Mouse (Mus musculus) forebrain, embryonic 13.5 days (tissue): ENCODE data around the gene Mns1. TPM values are rescaled to one million over a fixed set of nuclear protein-coding genes. Genes with fewer than 3 reads are reported as not detected.
A peak's percentile ranks its signal among the peaks of the same experiment; 100 is the strongest.

Experiments
- ATAC-seq: fragments of 200-750 bp; cut with Nextera tagmentation; 2 replicates; pipeline ENCODE4 v1.8.0; 2017
- H3K27ac ChIP-seq: fragments of 300-500 bp; sonication (generic); 2 replicates; pipeline ENCODE4 v1.5.1; 2015; ENCODE audit warnings: inconsistent platforms, mild to moderate bottlenecking, moderate library complexity
- H3K27me3 ChIP-seq: fragments of 300-500 bp; sonication (generic); 2 replicates; pipeline ENCODE4 v1.6.1; 2015; ENCODE audit warnings: mild to moderate bottlenecking, inconsistent platforms
- H3K36me3 ChIP-seq: fragments of 300-500 bp; sonication (generic); 2 replicates; pipeline ENCODE4 v1.6.1; 2015; ENCODE audit warnings: mild to moderate bottlenecking, inconsistent platforms; ENCODE audit not compliant: poor library complexity, severe bottlenecking
- H3K4me1 ChIP-seq: fragments of 300-500 bp; sonication (generic); 2 replicates; pipeline ENCODE4 v1.6.1; 2015; ENCODE audit warnings: inconsistent platforms
- H3K4me2 ChIP-seq: fragments of 300-500 bp; sonication (generic); 2 replicates; pipeline ENCODE4 v1.6.1; 2015; ENCODE audit warnings: inconsistent platforms, mild to moderate bottlenecking, moderate library complexity
- H3K4me3 ChIP-seq: fragments of 300-500 bp; sonication (generic); 2 replicates; pipeline ENCODE4 v1.5.1; 2015; ENCODE audit warnings: mild to moderate bottlenecking, inconsistent platforms
- H3K9ac ChIP-seq: fragments of 300-500 bp; sonication (generic); 2 replicates; pipeline ENCODE4 v1.6.1; 2015; ENCODE audit warnings: mild to moderate bottlenecking, inconsistent platforms
- H3K9me3 ChIP-seq: fragments of 300-500 bp; sonication (generic); replicated peaks from 2 replicates; pipeline ENCODE4 v1.6.1; 2016; ENCODE audit warnings: inconsistent platforms
- WGBS: fragments of 180-500 bp; shearing (Covaris S2); methylation state at CpG from one replicate; pipeline ENCODE4 v1.1.7; 2015; 5-methylcytosine and 5-hydroxymethylcytosine counted together
- polyA plus RNA-seq: library from polyadenylated mRNA; unstranded; fragments of >200 nt; fragmentation: Nextera tagmentation; extraction: Ambion mirVana; gene quantifications from 2 replicates; pipeline ENCODE4 v1.2.1, GENCODE M21; 2015

The Mns1 gene
- polyA plus RNA-seq, 1 experiment from 2014 or later = 30.4 TPM

- Histone ChIP-seq H3K9me3 (no peaks in the 10 kb centered on the region), H3K9ac (no peak overlapping the region), H3K27ac (no peak overlapping the region), H3K27me3 (0 out of 2 replicates have a peak, but pooled peaks cover 6% of the 10 kb centered on the region), H3K4me2 (no peak overlapping the region), H3K4me3 (no peak overlapping the region), H3K36me3 (no peaks in the 10 kb centered on the region), H3K4me1 (peaks cover 4% of the 10 kb centered on the region; the same call in 1 of the 2 replicates)
- WGBS = 92% methylated on average over 9 of the region's 9 CpGs
- no peak for ATAC-seq
Measured at GRCm38 (mm10) chr9:72405882-72406638, 31.8 kb upstream of the Mns1 start.

DNA sequence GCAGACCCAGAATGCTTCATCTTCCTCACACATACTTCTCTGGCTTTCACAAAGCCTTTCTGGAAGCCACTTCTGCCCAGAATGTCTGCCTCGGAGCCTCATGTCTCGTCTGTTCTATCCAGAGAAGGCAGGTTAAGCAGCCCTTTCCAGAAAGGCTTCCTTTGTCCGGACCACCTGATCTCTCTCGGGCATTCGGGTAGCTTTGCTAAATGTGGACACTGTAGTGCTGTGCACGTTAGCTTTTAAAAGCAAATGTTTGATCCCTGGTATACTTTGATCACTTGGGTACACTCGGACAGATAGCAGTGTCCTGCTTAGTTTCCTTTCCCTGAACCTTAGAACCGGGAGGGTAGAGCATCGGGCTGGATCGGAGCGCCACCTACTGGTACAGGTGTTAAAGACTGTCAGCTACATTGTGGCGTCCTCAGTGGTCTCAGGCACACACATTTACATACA lies 29.7 kb upstream of the Mns1 start:
- ATAC-seq = peak; percentile 94
- Histone ChIP-seq H3K4me1 (peaks cover 4% of the 10 kb centered on the region; the same call in 1 of the 2 replicates), H3K9me3 (no peaks in the 10 kb centered on the region), H3K27ac (no peak overlapping the region; the same call in 1 of the 2 replicates), H3K4me3 (peak overlapping the region; percentile 27), H3K4me2 (peak overlapping the region; percentile 56), H3K36me3 (no peaks in the 10 kb centered on the region), H3K9ac (peak overlapping the region; percentile 52), H3K27me3 (0 out of 2 replicates have a peak, but pooled peaks cover 6% of the 10 kb centered on the region)
- WGBS = 12% methylated on average over 12 of the region's 12 CpGs

GRCm38 (mm10) chr9:72409381-72410225 lies 28.2 kb upstream of the Mns1 start:
- no peak for ATAC-seq
- 58% methylated on average over 15 of the region's 15 CpGs for WGBS
- Histone ChIP-seq H3K9ac (no peak overlapping the region), H3K4me3 (no peak overlapping the region), H3K36me3 (no peaks in the 10 kb centered on the region), H3K27me3 (0 out of 2 replicates have a peak, but pooled peaks cover 6% of the 10 kb centered on the region), H3K9me3 (no peaks in the 10 kb centered on the region), H3K4me2 (no peak overlapping the region), H3K4me1 (peaks cover 4% of the 10 kb centered on the region; the same call in 1 of the 2 replicates), H3K27ac (no peak overlapping the region)

GRCm38 (mm10) chr9:72411746-72412145 lies 26.1 kb upstream of the Mns1 start:
- Histone ChIP-seq H3K9ac (no peak overlapping the region), H3K4me1 (peaks cover 4% of the 10 kb centered on the region; the same call in 1 of the 2 replicates), H3K4me2 (no peak overlapping the region), H3K27ac (no peak overlapping the region), H3K4me3 (no peak overlapping the region), H3K36me3 (no peaks in the 10 kb centered on the region), H3K27me3 (0 out of 2 replicates have a peak, but pooled peaks cover 6% of the 10 kb centered on the region), H3K9me3 (no peaks in the 10 kb centered on the region)
- WGBS = 85% methylated on average over 2 of the region's 2 CpGs
- ATAC-seq = no peak

DNA sequence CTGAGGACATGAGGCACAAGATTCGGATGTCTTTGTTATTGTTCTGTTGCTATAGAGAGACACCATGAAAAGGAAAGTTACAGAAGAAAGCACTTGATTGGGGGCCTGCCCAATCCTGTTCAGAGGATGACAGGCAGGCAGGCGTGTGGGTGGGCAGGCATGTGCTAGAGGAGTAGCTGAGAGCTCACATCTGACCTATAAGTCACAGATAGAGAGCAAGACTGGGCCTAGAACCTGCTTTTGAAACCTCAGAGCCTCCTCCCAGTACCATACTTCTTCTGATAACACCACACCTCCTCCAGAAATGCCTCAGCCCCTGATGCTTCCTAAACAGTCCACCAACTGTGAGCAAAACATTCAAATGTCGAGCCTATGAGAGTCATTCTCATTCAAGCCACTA lies 19.4 kb upstream of the Mns1 start:
- Histone ChIP-seq H3K9ac (no peak overlapping the region), H3K9me3 (no peaks in the 10 kb centered on the region), H3K4me2 (no peak overlapping the region), H3K27ac (no peak overlapping the region), H3K27me3 (no peaks in the 10 kb centered on the region; the same call in 1 of the 2 replicates), H3K4me1 (peaks cover 13% of the 10 kb centered on the region), H3K4me3 (no peak overlapping the region), H3K36me3 (no peaks in the 10 kb centered on the region)
- WGBS = 84% methylated on average over 3 of the region's 3 CpGs
- ATAC-seq = no peak

DNA sequence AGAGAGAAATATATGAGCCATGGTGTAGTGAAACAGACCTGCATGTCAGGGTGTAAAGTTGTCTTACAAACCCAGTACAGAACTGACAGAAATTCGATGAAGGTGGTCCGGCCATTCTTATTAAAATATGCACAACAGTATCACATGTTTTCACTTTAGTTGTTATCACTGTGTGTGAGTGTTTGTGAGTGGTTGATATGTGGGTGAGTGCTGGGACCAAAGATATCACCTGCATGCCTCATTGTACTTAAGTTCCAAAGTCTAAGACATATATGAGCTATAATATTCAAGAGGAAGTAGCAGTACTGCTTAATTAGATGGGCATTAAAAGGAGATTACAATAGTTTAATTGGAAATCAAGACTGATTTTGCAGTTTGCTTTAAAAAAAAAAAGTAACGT lies 17.3 kb upstream of the Mns1 start:
- Histone ChIP-seq H3K4me1 (peaks cover 14% of the 10 kb centered on the region), H3K27me3 (no peaks in the 10 kb centered on the region; the same call in 1 of the 2 replicates), H3K27ac (no peak overlapping the region), H3K4me3 (no peak overlapping the region), H3K9ac (no peak overlapping the region), H3K9me3 (no peaks in the 10 kb centered on the region), H3K36me3 (no peaks in the 10 kb centered on the region), H3K4me2 (no peak overlapping the region)
- 80% methylated on average over 3 of the region's 3 CpGs for WGBS
- ATAC-seq = no peak

GRCm38 (mm10) chr9:72422284-72422683 lies 15.5 kb upstream of the Mns1 start:
- 76% methylated on average over 11 of the region's 11 CpGs for WGBS
- H3K27ac ChIP-seq = no peak overlapping the region
- H3K4me3 ChIP-seq = no peak overlapping the region
- no peak for ATAC-seq
- peaks cover 16% of the 10 kb centered on the region for H3K4me1 ChIP-seq
- no peak overlapping the region for H3K4me2 ChIP-seq
- H3K36me3 ChIP-seq = no peaks in the 10 kb centered on the region
- no peaks in the 10 kb centered on the region for H3K9me3 ChIP-seq
- H3K9ac ChIP-seq = no peak overlapping the region
- H3K27me3 ChIP-seq = no peaks in the 10 kb centered on the region; the same call in 1 of the 2 replicates

DNA sequence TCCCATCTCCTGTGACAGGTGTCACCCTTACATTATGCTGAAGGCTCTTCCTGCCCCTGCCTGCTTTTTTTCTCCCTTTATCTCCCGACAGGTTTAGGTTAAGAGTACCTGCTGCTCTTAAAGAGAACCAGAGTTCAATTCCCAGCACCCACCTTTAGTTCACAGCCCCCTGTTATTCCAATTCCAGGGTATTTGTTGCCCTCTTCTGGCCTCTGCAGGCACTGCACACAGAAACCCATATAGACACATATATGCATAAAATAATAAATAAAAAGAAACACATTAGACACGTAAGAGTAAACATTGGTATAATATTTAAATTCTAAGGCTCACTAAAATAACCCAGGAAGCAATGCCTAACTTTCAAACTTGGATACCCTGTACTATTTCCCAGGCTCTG lies 15.1 kb upstream of the Mns1 start:
- H3K27ac ChIP-seq = no peak overlapping the region
- ATAC-seq = no peak

DNA sequence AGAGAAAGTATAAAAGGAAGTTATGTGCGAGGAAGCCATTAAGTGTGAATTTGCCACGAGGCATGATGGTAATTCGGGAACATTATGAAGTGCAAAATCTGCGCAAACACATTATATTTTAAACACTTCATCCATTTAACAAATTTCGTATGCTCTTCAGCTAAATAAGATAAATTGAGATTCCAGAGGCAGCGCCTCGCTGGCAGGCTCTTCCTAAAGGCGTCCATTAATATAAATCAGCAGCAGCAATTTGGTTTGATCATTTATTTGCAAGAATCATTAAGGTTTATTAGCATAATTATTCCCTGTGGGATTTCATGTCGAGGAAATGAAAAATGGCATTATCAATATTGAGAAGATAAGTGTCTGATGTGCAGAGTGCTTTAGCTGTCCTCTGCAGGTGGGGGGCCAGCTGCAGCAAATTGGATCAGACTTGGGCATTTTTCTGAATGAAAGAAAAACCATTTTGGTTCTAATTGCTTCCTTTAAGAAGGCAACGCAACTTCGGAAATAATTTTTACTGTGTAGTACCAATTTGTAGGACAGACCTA lies 12.4 kb upstream of the Mns1 start:
- no peak overlapping the region for H3K27ac ChIP-seq

More for the DNA sequence above, 15.1 kb upstream of the Mns1 start:
- WGBS = 83% methylated on average over 2 of the region's 2 CpGs
- no peak overlapping the region for H3K4me3 ChIP-seq
- no peaks in the 10 kb centered on the region for H3K36me3 ChIP-seq
- no peaks in the 10 kb centered on the region for H3K9me3 ChIP-seq
- no peaks in the 10 kb centered on the region; the same call in 1 of the 2 replicates for H3K27me3 ChIP-seq
- no peak overlapping the region for H3K4me2 ChIP-seq
- no peak overlapping the region for H3K9ac ChIP-seq
- H3K4me1 ChIP-seq = peaks cover 16% of the 10 kb centered on the region

GRCm38 (mm10) chr9:72427861-72428260 lies 9.9 kb upstream of the Mns1 start:
- Histone ChIP-seq H3K9me3 (no peaks in the 10 kb centered on the region), H3K27me3 (no peaks in the 10 kb centered on the region), H3K4me1 (0 out of 2 replicates have a peak, but pooled peaks cover 3% of the 10 kb centered on the region), H3K27ac (no peak overlapping the region), H3K36me3 (no peaks in the 10 kb centered on the region), H3K9ac (no peak overlapping the region), H3K4me3 (no peak overlapping the region), H3K4me2 (no peak overlapping the region)
- WGBS = 72% methylated on average over 4 of the region's 4 CpGs
- no peak for ATAC-seq

More for the DNA sequence above, 12.4 kb upstream of the Mns1 start:
- no peaks in the 10 kb centered on the region for H3K36me3 ChIP-seq
- H3K27me3 ChIP-seq = no peaks in the 10 kb centered on the region; the same call in 1 of the 2 replicates
- no peak overlapping the region for H3K4me2 ChIP-seq
- H3K4me3 ChIP-seq = no peak overlapping the region
- H3K9ac ChIP-seq = no peak overlapping the region; the same call in 1 of the 2 replicates
- ATAC-seq = no peak
- 67% methylated on average over 11 of the region's 11 CpGs for WGBS
- no peaks in the 10 kb centered on the region for H3K9me3 ChIP-seq
- peaks cover 16% of the 10 kb centered on the region for H3K4me1 ChIP-seq

- 49% methylated on average over 9 of the region's 9 CpGs for WGBS
- no peak overlapping the region for H3K27ac ChIP-seq
- no peak overlapping the region for H3K9ac ChIP-seq
- peaks cover 16% of the 10 kb centered on the region for H3K4me1 ChIP-seq
- ATAC-seq = no peak
- H3K36me3 ChIP-seq = no peaks in the 10 kb centered on the region
- no peaks in the 10 kb centered on the region for H3K27me3 ChIP-seq
- H3K4me3 ChIP-seq = no peak overlapping the region
- H3K4me2 ChIP-seq = no peak overlapping the region
- H3K9me3 ChIP-seq = no peaks in the 10 kb centered on the region
Measured at GRCm38 (mm10) chr9:72434876-72435275, 2.9 kb upstream of the Mns1 start.
